Comparison of ENCODE assay signal across 9 mouse cellular contexts in the genomic region with DNA sequence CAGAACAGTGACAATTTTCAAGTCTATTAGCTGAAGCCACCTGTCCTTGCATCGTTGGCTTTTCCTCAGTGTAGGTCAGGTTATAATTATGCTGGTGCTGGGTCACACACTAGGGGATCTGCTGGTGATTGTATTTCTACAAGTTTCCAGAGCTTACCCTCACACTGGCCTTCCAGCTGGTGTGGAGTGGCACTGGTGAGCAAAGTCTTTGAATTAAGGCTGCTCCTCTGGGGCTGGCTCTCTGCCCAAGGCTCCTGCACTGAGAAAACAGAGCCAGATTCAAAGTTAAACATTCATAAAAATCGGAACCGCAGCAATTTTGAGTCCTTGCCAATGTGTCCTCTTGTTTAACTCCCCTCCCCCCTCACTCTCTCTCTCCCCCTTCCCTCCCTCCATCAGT.
DNase-seq lines count a peak whose midpoint lies in the region; ATAC-seq and TF ChIP-seq lines count a peak whose summit lies in the region.
"Had no signal": no experiment of that assay in that cellular context is flagged by ENCODE, and none has a peak within 500 bp of the region (broad histone marks: within the 10 kb centered on the region; RNA-seq: fewer than 3 reads in every experiment).

No protein-coding gene starts in this region.

- TF ChIP-seq POLR2A in lung, adult 2 months (IDR thresholded peaks at IDR 0.05; ENCODE audit: borderline replicate concordance, extremely low read depth, low read depth, low read length): no peak
- TF ChIP-seq POLR2A in brain, embryonic 14.5 days (IDR thresholded peaks at IDR 0.05; ENCODE audit: borderline replicate concordance, extremely low read depth, insufficient read depth, insufficient read length, poor library complexity, severe bottlenecking): no peak

- H3K27ac ChIP-seq in stomach, embryonic 15.5 days: no peak overlapping the region
- no peak overlapping the region for H3K27ac ChIP-seq in left cerebral cortex, adult 2 months
- H3K27ac ChIP-seq in forebrain, postnatal 0 days (ENCODE audit: low read depth, low read length): no peak overlapping the region
- H3K27ac ChIP-seq: forebrain, embryonic 12.5 days had no signal

- WGBS in lung, adult 2 months: 17% methylated on average over 3 of the region's 3 CpGs
- 12% methylated on average over 3 of the region's 3 CpGs for WGBS in stomach, embryonic 15.5 days
- WGBS in forebrain, postnatal 0 days: 20% methylated on average over 3 of the region's 3 CpGs

- no peak for TF ChIP-seq CTCF in lung, adult 2 months (IDR thresholded peaks at IDR 0.05; ENCODE audit: insufficient read depth, low read length)
- no peak for TF ChIP-seq CTCF in brain, embryonic 14.5 days (IDR thresholded peaks at IDR 0.05; ENCODE audit: borderline replicate concordance, extremely low read depth, insufficient read depth, insufficient read length)
- TF ChIP-seq CTCF in left cerebral cortex, adult 2 months (IDR thresholded peaks at IDR 0.05): no peak
- TF ChIP-seq CTCF in forebrain, postnatal 0 days (IDR thresholded peaks at IDR 0.05; ENCODE audit: low read depth): no peak

- H3K9me3 ChIP-seq in stomach, embryonic 15.5 days: no peaks in the 10 kb centered on the region
- H3K9me3 ChIP-seq in forebrain, postnatal 0 days (ENCODE audit: low read length): no peaks in the 10 kb centered on the region
- H3K9me3 ChIP-seq: forebrain, embryonic 12.5 days had no signal

- 0 out of 2 replicates have a peak overlapping the region, but pooled peaks have one; percentile 8 for H3K4me2 ChIP-seq in stomach, embryonic 15.5 days
- H3K4me2 ChIP-seq in forebrain, postnatal 0 days (ENCODE audit: low read depth): no peak overlapping the region
- H3K4me2 ChIP-seq: forebrain, embryonic 12.5 days had no signal

- 0 out of 2 replicates have a peak, but pooled peaks have one; percentile 39 for ATAC-seq in stomach, embryonic 15.5 days (ENCODE audit: insufficient read depth, low FRiP score, low read depth)
- no peak for ATAC-seq in forebrain, postnatal 0 days

- no peaks in the 10 kb centered on the region for H3K36me3 ChIP-seq in stomach, embryonic 15.5 days
- no peaks in the 10 kb centered on the region for H3K36me3 ChIP-seq in forebrain, postnatal 0 days (ENCODE audit: insufficient read depth)
- H3K36me3 ChIP-seq: forebrain, embryonic 12.5 days had no signal

- no peak overlapping the region for H3K9ac ChIP-seq in stomach, embryonic 15.5 days
- H3K9ac ChIP-seq in forebrain, postnatal 0 days: no peak overlapping the region
- H3K9ac ChIP-seq: forebrain, embryonic 12.5 days had no signal

- no peak overlapping the region for H3K4me3 ChIP-seq in lung, adult 2 months (replicated peaks; ENCODE audit: extremely low read depth, low read depth, low read length)
- no peak overlapping the region for H3K4me3 ChIP-seq in stomach, embryonic 15.5 days (replicated peaks)
- H3K4me3 ChIP-seq in left cerebral cortex, adult 2 months: no peak overlapping the region
- no peak overlapping the region for H3K4me3 ChIP-seq in forebrain, postnatal 0 days (ENCODE audit: low read depth, low read length)
- H3K4me3 ChIP-seq: forebrain, embryonic 12.5 days had no signal

- peak; percentile 15 to 30 for DNase-seq in lung, adult 18-20 months
- no peak for DNase-seq in lung, adult 2 months
- peak; percentile 77 for DNase-seq in brain, embryonic 14.5 days (ENCODE audit: low read depth)
- peak; percentile 78 to 85 for DNase-seq in kidney, postnatal 4 days
- no peak for DNase-seq in cerebellum, adult 11 months
- DNase-seq in left cerebral cortex, adult 2 months (ENCODE audit: extremely low spot score in 1 of 2, low spot score in 2 of 2): no peak
- no peak for DNase-seq in forebrain, postnatal 0 days

- intact Hi-C loops in left cerebral cortex, adult 2 months (cut with DNase I): no loop called here

- no peaks in the 10 kb centered on the region for H3K27me3 ChIP-seq in stomach, embryonic 15.5 days (replicated peaks)
- no peaks in the 10 kb centered on the region for H3K27me3 ChIP-seq in forebrain, postnatal 0 days (ENCODE audit: insufficient read depth, low read length)
- H3K27me3 ChIP-seq: forebrain, embryonic 12.5 days had no signal

- peaks cover 8% of the 10 kb centered on the region for H3K4me1 ChIP-seq in lung, adult 2 months (ENCODE audit: control insufficient read depth, insufficient read depth, low read length)
- H3K4me1 ChIP-seq in stomach, embryonic 15.5 days: peaks cover 9% of the 10 kb centered on the region; the same call in 1 of the 2 replicates
- H3K4me1 ChIP-seq in forebrain, postnatal 0 days (ENCODE audit: insufficient read depth): peaks cover 6% of the 10 kb centered on the region; the same call in 1 of the 2 replicates
- H3K4me1 ChIP-seq: forebrain, embryonic 12.5 days had no signal

Comparison
In these comparisons a context has a peak if more than half of its experiments do, and no peak if none do; other contexts are left out.
1. DNase-seq: peak in lung, adult 18-20 months (2 of 2), brain, embryonic 14.5 days (single experiment) and kidney, postnatal 4 days (2 of 2); none in lung, adult 2 months (single experiment), cerebellum, adult 11 months (single experiment), left cerebral cortex, adult 2 months (0 of 2) and forebrain, postnatal 0 days (single experiment).